8 mouse cellular contexts compared by ENCODE assay signal in genomic region chr8:84839411-84839810, GRCm38 (mm10). TPM values are rescaled to one million over a fixed set of nuclear protein-coding genes. Genes with fewer than 3 reads are reported as not detected.
DNase-seq lines count a peak whose midpoint lies in the region; ATAC-seq and TF ChIP-seq lines count a peak whose summit lies in the region.

No protein-coding gene starts in this region.

- peak overlapping the region; percentile 77 for H3K4me3 ChIP-seq in lung, embryonic 14.5 days (ENCODE audit: low read depth, low read length)
- H3K4me3 ChIP-seq in embryonic fibroblast, embryonic 13.5 days (ENCODE audit: insufficient read depth, low read length): peak overlapping the region; percentile 77
- H3K4me3 ChIP-seq in limb, embryonic 13.5 days: peak overlapping the region; percentile 88
- peak overlapping the region; percentile 84 for H3K4me3 ChIP-seq in neural tube, embryonic 14.5 days (ENCODE audit: low read depth, low read length)

- no peak overlapping the region; the same call in 1 of the 2 replicates for H3K27ac ChIP-seq in lung, embryonic 14.5 days (ENCODE audit: low read depth)
- H3K27ac ChIP-seq in embryonic fibroblast, embryonic 13.5 days (ENCODE audit: insufficient read depth, low read length): peak overlapping the region; percentile 64; the same call in 1 of the 2 replicates
- no peak overlapping the region; the same call in 1 of the 2 replicates for H3K27ac ChIP-seq in limb, embryonic 13.5 days
- no peak overlapping the region for H3K27ac ChIP-seq in neural tube, embryonic 14.5 days (ENCODE audit: low read depth, low read length)

- no peak for TF ChIP-seq POLR2A in embryonic fibroblast, embryonic 13.5 days (IDR thresholded peaks at IDR 0.05; ENCODE audit: low read depth, low read length)

- H3K9me3 ChIP-seq in lung, embryonic 14.5 days (ENCODE audit: low read depth, low read length): no peaks in the 10 kb centered on the region
- no peaks in the 10 kb centered on the region for H3K9me3 ChIP-seq in limb, embryonic 13.5 days
- no peaks in the 10 kb centered on the region for H3K9me3 ChIP-seq in neural tube, embryonic 14.5 days (ENCODE audit: control insufficient read depth, low read length)

- H3K4me2 ChIP-seq in lung, embryonic 14.5 days: peak overlapping the region; percentile 72
- peak overlapping the region; percentile 71 for H3K4me2 ChIP-seq in limb, embryonic 13.5 days (replicated peaks)
- H3K4me2 ChIP-seq in neural tube, embryonic 14.5 days (ENCODE audit: low read depth, low read length): peak overlapping the region; percentile 70

- no peaks in the 10 kb centered on the region for H3K27me3 ChIP-seq in lung, embryonic 14.5 days (ENCODE audit: insufficient read depth, low read length)
- H3K27me3 ChIP-seq in limb, embryonic 13.5 days: no peaks in the 10 kb centered on the region
- no peaks in the 10 kb centered on the region for H3K27me3 ChIP-seq in neural tube, embryonic 14.5 days (ENCODE audit: control insufficient read depth, insufficient read depth, low read length)

- WGBS in lung, embryonic 14.5 days: 80% methylated on average over 2 of the region's 2 CpGs
- WGBS in limb, embryonic 13.5 days: 92% methylated on average over 2 of the region's 2 CpGs
- 100% methylated on average over 2 of the region's 2 CpGs for WGBS in neural tube, embryonic 14.5 days

- peaks cover 10% of the 10 kb centered on the region for H3K4me1 ChIP-seq in lung, embryonic 14.5 days (ENCODE audit: insufficient read depth)
- no peaks in the 10 kb centered on the region; the same call in 1 of the 2 replicates for H3K4me1 ChIP-seq in embryonic fibroblast, embryonic 13.5 days (ENCODE audit: control insufficient read depth, insufficient read depth, low read length)
- H3K4me1 ChIP-seq in limb, embryonic 13.5 days: peaks cover 75% of the 10 kb centered on the region
- H3K4me1 ChIP-seq in neural tube, embryonic 14.5 days (ENCODE audit: control insufficient read depth, insufficient read depth, low read length): peaks cover 18% of the 10 kb centered on the region

- no peak for ATAC-seq in lung, embryonic 14.5 days (ENCODE audit: insufficient read depth)
- no peak for ATAC-seq in limb, embryonic 13.5 days (ENCODE audit: low FRiP score, low read depth)
- no peak for ATAC-seq in neural tube, embryonic 14.5 days (ENCODE audit: low read depth)
- ATAC-seq in megakaryocyte-erythroid progenitor cell, adult 5-6 weeks (replicated peaks; ENCODE audit: low FRiP score, low TSS enrichment, poor library complexity, severe bottlenecking): no peak
- no peak for ATAC-seq in granulocyte monocyte progenitor cell, adult 5-6 weeks (replicated peaks; ENCODE audit: poor library complexity, severe bottlenecking)

- DNase-seq in lung, embryonic 14.5 days: no peak
- no peak for DNase-seq in lung, postnatal 36 days
- DNase-seq in layer of hippocampus, adult 9-11 months: no peak

- no peak for TF ChIP-seq CTCF in lung, embryonic 14.5 days (IDR thresholded peaks at IDR 0.05; ENCODE audit: low read depth)
- TF ChIP-seq CTCF in embryonic fibroblast, embryonic 13.5 days (IDR thresholded peaks at IDR 0.05; ENCODE audit: borderline replicate concordance, insufficient read depth, low read length): no peak

- H3K36me3 ChIP-seq in lung, embryonic 14.5 days (ENCODE audit: insufficient read depth): peaks cover 81% of the 10 kb centered on the region
- peaks cover 83% of the 10 kb centered on the region for H3K36me3 ChIP-seq in limb, embryonic 13.5 days
- H3K36me3 ChIP-seq in neural tube, embryonic 14.5 days (ENCODE audit: control insufficient read depth, insufficient read depth, low read length): peaks cover 67% of the 10 kb centered on the region

- H3K9ac ChIP-seq in lung, embryonic 14.5 days: peak overlapping the region; percentile 88
- H3K9ac ChIP-seq in limb, embryonic 13.5 days: peak overlapping the region; percentile 90
- peak overlapping the region; percentile 87; the same call in 1 of the 2 replicates for H3K9ac ChIP-seq in neural tube, embryonic 14.5 days (replicated peaks; ENCODE audit: low read depth, low read length)

RNA-seq across cellular contexts. Expression of gene Rad23a, which starts 1.1 kb away (rescaled TPM):
- polyA plus RNA-seq in lung, embryonic 14.5 days (2014; fragmentation: Nextera tagmentation; extraction: Ambion mirVana): 118 and 123 TPM in 2 replicates
- 57.6 and 61.7 TPM in 2 replicates for polyA plus RNA-seq in embryonic fibroblast, embryonic 13.5 days (2011; ENCODE audit: insufficient read length, low read depth, missing spikeins)
- 106 TPM in 2 replicates for polyA plus RNA-seq in limb, embryonic 13.5 days (2015; fragmentation: Nextera tagmentation; extraction: Ambion mirVana)
- polyA plus RNA-seq in neural tube, embryonic 14.5 days (2014; fragmentation: Nextera tagmentation; extraction: Ambion mirVana): 69.4 and 78.1 TPM in 2 replicates
- 94.8 and 151 TPM in 2 replicates for total RNA-seq in megakaryocyte-erythroid progenitor cell, adult 5-6 weeks (2014; fragmentation: Nextera tagmentation)
- 38.4 and 43.7 TPM in 2 replicates for total RNA-seq in megakaryocyte-erythroid progenitor cell, adult 5-6 weeks (2017)
- total RNA-seq in granulocyte monocyte progenitor cell, adult 5-6 weeks (2014; fragmentation: Nextera tagmentation): 41.8 TPM in 2 replicates
- 20.1 and 21.4 TPM in 2 replicates for total RNA-seq in granulocyte monocyte progenitor cell, adult 5-6 weeks (2017)

RNA-seq across cellular contexts. Expression of gene Calr, which starts 7.3 kb away (rescaled TPM):
- 886 and 920 TPM in 2 replicates for polyA plus RNA-seq in lung, embryonic 14.5 days (2014; fragmentation: Nextera tagmentation; extraction: Ambion mirVana)
- polyA plus RNA-seq in embryonic fibroblast, embryonic 13.5 days (2011; ENCODE audit: insufficient read length, low read depth, missing spikeins): 1,122 and 1,201 TPM in 2 replicates
- polyA plus RNA-seq in limb, embryonic 13.5 days (2015; fragmentation: Nextera tagmentation; extraction: Ambion mirVana): 943 and 1,018 TPM in 2 replicates
- polyA plus RNA-seq in neural tube, embryonic 14.5 days (2014; fragmentation: Nextera tagmentation; extraction: Ambion mirVana): 615 and 623 TPM in 2 replicates
- 286 and 320 TPM in 2 replicates for total RNA-seq in megakaryocyte-erythroid progenitor cell, adult 5-6 weeks (2014; fragmentation: Nextera tagmentation)
- 1,361 and 1,527 TPM in 2 replicates for total RNA-seq in megakaryocyte-erythroid progenitor cell, adult 5-6 weeks (2017)
- total RNA-seq in granulocyte monocyte progenitor cell, adult 5-6 weeks (2014; fragmentation: Nextera tagmentation): 1,333 and 1,645 TPM in 2 replicates
- total RNA-seq in granulocyte monocyte progenitor cell, adult 5-6 weeks (2017): 4,572 and 4,672 TPM in 2 replicates

RNA-seq across cellular contexts. Expression of gene Gadd45gip1, which starts 8.1 kb away (rescaled TPM):
- 44.2 and 45.0 TPM in 2 replicates for polyA plus RNA-seq in lung, embryonic 14.5 days (2014; fragmentation: Nextera tagmentation; extraction: Ambion mirVana)
- polyA plus RNA-seq in embryonic fibroblast, embryonic 13.5 days (2011; ENCODE audit: insufficient read length, low read depth, missing spikeins): 11.7 and 12.6 TPM in 2 replicates
- 48.1 and 48.4 TPM in 2 replicates for polyA plus RNA-seq in limb, embryonic 13.5 days (2015; fragmentation: Nextera tagmentation; extraction: Ambion mirVana)
- 33.1 and 39.8 TPM in 2 replicates for polyA plus RNA-seq in neural tube, embryonic 14.5 days (2014; fragmentation: Nextera tagmentation; extraction: Ambion mirVana)
- total RNA-seq in megakaryocyte-erythroid progenitor cell, adult 5-6 weeks (2014; fragmentation: Nextera tagmentation): 28.3 and 31.1 TPM in 2 replicates
- total RNA-seq in megakaryocyte-erythroid progenitor cell, adult 5-6 weeks (2017): 53.1 and 61.8 TPM in 2 replicates
- total RNA-seq in granulocyte monocyte progenitor cell, adult 5-6 weeks (2014; fragmentation: Nextera tagmentation): 17.0 and 19.2 TPM in 2 replicates
- 46.2 and 52.4 TPM in 2 replicates for total RNA-seq in granulocyte monocyte progenitor cell, adult 5-6 weeks (2017)

RNA-seq across cellular contexts. Expression of gene Dand5, which starts 16.8 kb away (rescaled TPM):
- polyA plus RNA-seq in lung, embryonic 14.5 days (2014; fragmentation: Nextera tagmentation; extraction: Ambion mirVana): 4.5 and 4.6 TPM in 2 replicates
- 2.0 and 2.3 TPM in 2 replicates for polyA plus RNA-seq in embryonic fibroblast, embryonic 13.5 days (2011; ENCODE audit: insufficient read length, low read depth, missing spikeins)
- polyA plus RNA-seq in limb, embryonic 13.5 days (2015; fragmentation: Nextera tagmentation; extraction: Ambion mirVana): 6.3 TPM in 2 replicates
- polyA plus RNA-seq in neural tube, embryonic 14.5 days (2014; fragmentation: Nextera tagmentation; extraction: Ambion mirVana): 12.3 and 16.9 TPM in 2 replicates
- total RNA-seq in megakaryocyte-erythroid progenitor cell, adult 5-6 weeks (2014; fragmentation: Nextera tagmentation): 4.7 TPM in 2 replicates
- total RNA-seq in megakaryocyte-erythroid progenitor cell, adult 5-6 weeks (2017): 3.5 and 3.7 TPM in 2 replicates
- 4.1 and 4.7 TPM in 2 replicates for total RNA-seq in granulocyte monocyte progenitor cell, adult 5-6 weeks (2014; fragmentation: Nextera tagmentation)
- 3.6 and 3.7 TPM in 2 replicates for total RNA-seq in granulocyte monocyte progenitor cell, adult 5-6 weeks (2017)

RNA-seq across cellular contexts. Expression of gene Farsa, which starts 17.4 kb away (rescaled TPM):
- 92.9 and 103 TPM in 2 replicates for polyA plus RNA-seq in lung, embryonic 14.5 days (2014; fragmentation: Nextera tagmentation; extraction: Ambion mirVana)
- polyA plus RNA-seq in embryonic fibroblast, embryonic 13.5 days (2011; ENCODE audit: insufficient read length, low read depth, missing spikeins): 41.0 and 43.5 TPM in 2 replicates
- polyA plus RNA-seq in limb, embryonic 13.5 days (2015; fragmentation: Nextera tagmentation; extraction: Ambion mirVana): 108 and 109 TPM in 2 replicates
- 90.9 and 98.2 TPM in 2 replicates for polyA plus RNA-seq in neural tube, embryonic 14.5 days (2014; fragmentation: Nextera tagmentation; extraction: Ambion mirVana)
- total RNA-seq in megakaryocyte-erythroid progenitor cell, adult 5-6 weeks (2014; fragmentation: Nextera tagmentation): 101 and 104 TPM in 2 replicates
- total RNA-seq in megakaryocyte-erythroid progenitor cell, adult 5-6 weeks (2017): 151 and 153 TPM in 2 replicates
- 90.9 TPM in 2 replicates for total RNA-seq in granulocyte monocyte progenitor cell, adult 5-6 weeks (2014; fragmentation: Nextera tagmentation)
- 187 and 190 TPM in 2 replicates for total RNA-seq in granulocyte monocyte progenitor cell, adult 5-6 weeks (2017)
